In the genomic region with DNA sequence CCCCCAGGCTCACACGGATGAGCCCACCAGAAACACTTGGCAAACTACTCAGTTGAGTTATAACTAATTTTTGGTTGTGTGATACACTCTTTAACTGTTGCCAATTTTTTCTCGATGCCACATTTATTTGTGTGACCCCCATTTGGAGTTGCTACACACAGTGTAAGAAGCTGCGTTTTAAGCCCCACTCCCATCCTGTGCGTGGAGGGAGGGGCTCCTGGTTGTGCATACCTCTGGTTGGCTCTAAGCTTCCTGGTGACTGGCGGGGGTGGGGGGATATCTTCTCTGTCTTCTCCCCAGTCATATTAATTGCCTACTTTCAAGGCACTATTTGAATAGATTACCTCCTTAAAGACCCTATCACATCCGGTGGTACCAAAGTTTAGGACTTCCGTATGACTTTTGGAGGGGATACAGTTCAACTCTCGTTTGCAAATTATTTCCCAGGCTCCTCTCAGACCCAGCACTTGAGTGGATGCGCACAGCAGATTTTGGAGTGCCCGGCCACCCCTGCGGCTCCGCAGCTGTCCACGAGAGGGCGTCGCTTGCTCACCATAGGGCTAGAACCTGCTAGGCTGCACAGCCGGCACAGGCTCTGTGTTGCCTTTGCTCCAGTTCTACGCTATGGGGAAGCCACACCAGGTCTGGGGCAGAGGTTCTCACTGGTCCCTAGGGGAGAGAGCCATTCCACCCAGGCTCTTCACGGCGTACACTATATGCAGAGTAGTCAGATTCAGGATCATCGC, we compare ENCODE assay signal across 8 mouse cellular contexts.
DNase-seq lines count a peak whose midpoint lies in the region; ATAC-seq and TF ChIP-seq lines count a peak whose summit lies in the region.

No protein-coding gene starts in this region.

- peak; percentile 72 for ATAC-seq in intestine, postnatal 0 days
- peak; percentile 84 for ATAC-seq in midbrain, embryonic 11.5 days (ENCODE audit: low FRiP score)
- no peak for ATAC-seq in inflammation-experienced regulatory T-cells, adult 6 months

- no peak overlapping the region for H3K27ac ChIP-seq in intestine, postnatal 0 days (ENCODE audit: low read depth, low read length)
- no peak overlapping the region for H3K27ac ChIP-seq in midbrain, embryonic 11.5 days (ENCODE audit: low read depth, low read length)

- no peaks in the 10 kb centered on the region for H3K9me3 ChIP-seq in intestine, postnatal 0 days (ENCODE audit: control insufficient read depth)
- H3K9me3 ChIP-seq in midbrain, embryonic 11.5 days (ENCODE audit: control insufficient read depth, low read length) = no peaks in the 10 kb centered on the region

- peak; percentile 86 to 92 for DNase-seq in adrenal gland, adult 18-20 months (ENCODE audit: low spot score in 2 of 2)
- peak; percentile 82 for DNase-seq in embryo, embryonic 11 days
- DNase-seq in gastrocnemius, postnatal 4 days (ENCODE audit: low spot score in 2 of 2) = peak; percentile 82 to 83
- peak; percentile 74 to 76 for DNase-seq in left cerebral cortex, postnatal 36 days (ENCODE audit: low spot score in 2 of 2)
- peak; percentile 99 for DNase-seq in midbrain, embryonic 11.5 days (ENCODE audit: low spot score, missing footprints)
- DNase-seq in spleen, adult 18-20 months = peak; percentile 19 to 66

- H3K4me3 ChIP-seq in intestine, postnatal 0 days (ENCODE audit: low read depth, low read length) = no peak overlapping the region
- no peak overlapping the region for H3K4me3 ChIP-seq in midbrain, embryonic 11.5 days (ENCODE audit: low read depth, low read length)

- peak; percentile 96 for TF ChIP-seq CTCF in intestine, postnatal 0 days (IDR thresholded peaks at IDR 0.05; ENCODE audit: low read depth)

- H3K4me2 ChIP-seq in intestine, postnatal 0 days (replicated peaks; ENCODE audit: low read depth) = no peak overlapping the region
- H3K4me2 ChIP-seq in midbrain, embryonic 11.5 days = no peak overlapping the region; the same call in 1 of the 2 replicates

- 14% methylated on average over 20 of the region's 20 CpGs for WGBS in intestine, postnatal 0 days
- 15% methylated on average over 20 of the region's 20 CpGs for WGBS in midbrain, embryonic 11.5 days

- H3K4me1 ChIP-seq in intestine, postnatal 0 days (replicated peaks; ENCODE audit: control insufficient read depth, insufficient read depth, low read length) = no peaks in the 10 kb centered on the region
- no peaks in the 10 kb centered on the region for H3K4me1 ChIP-seq in midbrain, embryonic 11.5 days (ENCODE audit: control insufficient read depth, insufficient read depth, low read length)

- H3K27me3 ChIP-seq in intestine, postnatal 0 days (replicated peaks; ENCODE audit: control insufficient read depth, insufficient read depth, low read length) = no peaks in the 10 kb centered on the region
- H3K27me3 ChIP-seq in midbrain, embryonic 11.5 days (ENCODE audit: control insufficient read depth, insufficient read depth, low read length) = no peaks in the 10 kb centered on the region

- H3K9ac ChIP-seq in intestine, postnatal 0 days (ENCODE audit: low read depth, low read length) = no peak overlapping the region
- no peak overlapping the region for H3K9ac ChIP-seq in midbrain, embryonic 11.5 days (ENCODE audit: low read length)

- intact Hi-C loops in left cerebral cortex, postnatal 36 days (cut with DNase I) = loop anchor here (1.0 kb wide), 1 partner anchor 103 kb away; no protein-coding TSS in a partner anchor

- no peaks in the 10 kb centered on the region for H3K36me3 ChIP-seq in intestine, postnatal 0 days (ENCODE audit: control insufficient read depth, insufficient read depth)
- H3K36me3 ChIP-seq in midbrain, embryonic 11.5 days (ENCODE audit: control insufficient read depth, insufficient read depth, low read length) = no peaks in the 10 kb centered on the region

Comparison
In these comparisons a context has a peak if more than half of its experiments do, and no peak if none do; other contexts are left out.
1. DNase-seq: peak in every context shown above with its lines; median percentile 99 in midbrain, embryonic 11.5 days; 89 in adrenal gland, adult 18-20 months; 82 in gastrocnemius, postnatal 4 days; 82 in embryo, embryonic 11 days; 75 in left cerebral cortex, postnatal 36 days; 42 in spleen, adult 18-20 months.